Mouse (Mus musculus): Measurements from ENCODE around the gene Iffo2. TPM values are rescaled to one million over a fixed set of nuclear protein-coding genes. Genes with fewer than 3 reads are reported as not detected.

Gene Iffo2
- polyA plus RNA-seq, 1 experiment: not detected

GRCm38 (mm10) chr4:139582903-139583302 is 52.6 kb downstream of the Iffo2 start:
- TF ChIP-seq CTCF (IDR thresholded peaks at IDR 0.05; ENCODE audit: insufficient read depth, low read depth, low read length) (no peak), POLR2A (IDR thresholded peaks at IDR 0.05; ENCODE audit: insufficient read depth, low read depth, low read length) (no peak)

GRCm38 (mm10) chr4:139583629-139584245 is 53.4 kb downstream of the Iffo2 start:
- TF ChIP-seq CTCF (IDR thresholded peaks at IDR 0.05; ENCODE audit: insufficient read depth, low read depth, low read length) (no peak), POLR2A (IDR thresholded peaks at IDR 0.05; ENCODE audit: insufficient read depth, low read depth, low read length) (no peak)
- no peak overlapping the region for H3K4me3 ChIP-seq (ENCODE audit: insufficient read depth, low read depth, low read length)
- H3K4me1 ChIP-seq (ENCODE audit: control insufficient read depth, insufficient read depth, low read length): peaks cover 72% of the 10 kb centered on the region
- H3K27ac ChIP-seq (ENCODE audit: insufficient read depth, low read depth, low read length): no peak overlapping the region
- 75% methylated on average over 11 of the region's 11 CpGs for WGBS

More at GRCm38 (mm10) chr4:139582903-139583302, 52.6 kb downstream of the Iffo2 start:
- Histone ChIP-seq H3K27ac (ENCODE audit: insufficient read depth, low read depth, low read length) (no peak overlapping the region), H3K4me3 (ENCODE audit: insufficient read depth, low read depth, low read length) (no peak overlapping the region), H3K4me1 (ENCODE audit: control insufficient read depth, insufficient read depth, low read length) (peaks cover 74% of the 10 kb centered on the region)
- 64% methylated on average over 3 of the region's 3 CpGs for WGBS

GRCm38 (mm10) chr4:139584704-139585103 is 54.4 kb downstream of the Iffo2 start:
- no peak; the same call in 1 of the 2 replicates for TF ChIP-seq POLR2A (IDR thresholded peaks at IDR 0.05; ENCODE audit: insufficient read depth, low read depth, low read length)
- no peak for TF ChIP-seq CTCF (IDR thresholded peaks at IDR 0.05; ENCODE audit: insufficient read depth, low read depth, low read length)
- Histone ChIP-seq H3K27ac (ENCODE audit: insufficient read depth, low read depth, low read length) (no peak overlapping the region), H3K4me3 (ENCODE audit: insufficient read depth, low read depth, low read length) (no peak overlapping the region), H3K4me1 (ENCODE audit: control insufficient read depth, insufficient read depth, low read length) (peaks cover 64% of the 10 kb centered on the region)
- WGBS: 60% methylated on average over 11 of the region's 11 CpGs

- Histone ChIP-seq H3K4me1 (ENCODE audit: control insufficient read depth, insufficient read depth, low read length) (peaks cover 58% of the 10 kb centered on the region), H3K4me3 (ENCODE audit: insufficient read depth, low read depth, low read length) (no peak overlapping the region), H3K27ac (ENCODE audit: insufficient read depth, low read depth, low read length) (no peak overlapping the region)
- 90% methylated on average over 7 of the region's 7 CpGs for WGBS
- TF ChIP-seq POLR2A (IDR thresholded peaks at IDR 0.05; ENCODE audit: insufficient read depth, low read depth, low read length) (no peak), CTCF (IDR thresholded peaks at IDR 0.05; ENCODE audit: insufficient read depth, low read depth, low read length) (no peak)
These were observed 55.4 kb downstream of the Iffo2 start for GRCm38 (mm10) chr4:139585713-139586112.

- 73% methylated on average over 4 of the region's 4 CpGs for WGBS
- TF ChIP-seq POLR2A (IDR thresholded peaks at IDR 0.05; ENCODE audit: insufficient read depth, low read depth, low read length): no peak
- TF ChIP-seq CTCF (IDR thresholded peaks at IDR 0.05; ENCODE audit: insufficient read depth, low read depth, low read length): no peak
- Histone ChIP-seq H3K4me3 (ENCODE audit: insufficient read depth, low read depth, low read length) (no peak overlapping the region), H3K27ac (ENCODE audit: insufficient read depth, low read depth, low read length) (no peak overlapping the region), H3K4me1 (ENCODE audit: control insufficient read depth, insufficient read depth, low read length) (peaks cover 43% of the 10 kb centered on the region)
These were observed 57.0 kb downstream of the Iffo2 start for GRCm38 (mm10) chr4:139587370-139587769.

GRCm38 (mm10) chr4:139587773-139588172 is 57.4 kb downstream of the Iffo2 start:
- Histone ChIP-seq H3K27ac (ENCODE audit: insufficient read depth, low read depth, low read length) (no peak overlapping the region), H3K4me3 (ENCODE audit: insufficient read depth, low read depth, low read length) (no peak overlapping the region), H3K4me1 (ENCODE audit: control insufficient read depth, insufficient read depth, low read length) (peaks cover 40% of the 10 kb centered on the region)
- TF ChIP-seq CTCF (IDR thresholded peaks at IDR 0.05; ENCODE audit: insufficient read depth, low read depth, low read length) (no peak), POLR2A (IDR thresholded peaks at IDR 0.05; ENCODE audit: insufficient read depth, low read depth, low read length) (no peak)
- 77% methylated on average over 4 of the region's 4 CpGs for WGBS

- WGBS: 60% methylated on average over 5 of the region's 5 CpGs
- TF ChIP-seq CTCF (IDR thresholded peaks at IDR 0.05; ENCODE audit: insufficient read depth, low read depth, low read length) (no peak), POLR2A (IDR thresholded peaks at IDR 0.05; ENCODE audit: insufficient read depth, low read depth, low read length) (no peak)
- Histone ChIP-seq H3K4me1 (ENCODE audit: control insufficient read depth, insufficient read depth, low read length) (peaks cover 28% of the 10 kb centered on the region), H3K27ac (ENCODE audit: insufficient read depth, low read depth, low read length) (no peak overlapping the region), H3K4me3 (ENCODE audit: insufficient read depth, low read depth, low read length) (no peak overlapping the region)
These were observed 59.1 kb downstream of the Iffo2 start for GRCm38 (mm10) chr4:139589351-139590027.

GRCm38 (mm10) chr4:139590446-139590845 is 60.1 kb downstream of the Iffo2 start:
- TF ChIP-seq CTCF (IDR thresholded peaks at IDR 0.05; ENCODE audit: insufficient read depth, low read depth, low read length) (no peak), POLR2A (IDR thresholded peaks at IDR 0.05; ENCODE audit: insufficient read depth, low read depth, low read length) (no peak)
- Histone ChIP-seq H3K27ac (ENCODE audit: insufficient read depth, low read depth, low read length) (no peak overlapping the region), H3K4me1 (ENCODE audit: control insufficient read depth, insufficient read depth, low read length) (peaks cover 23% of the 10 kb centered on the region), H3K4me3 (ENCODE audit: insufficient read depth, low read depth, low read length) (no peak overlapping the region)
- WGBS: 73% methylated on average over 4 of the region's 4 CpGs

- WGBS: 70% methylated on average over 7 of the region's 7 CpGs
- peaks cover 33% of the 10 kb centered on the region for H3K4me1 ChIP-seq (ENCODE audit: control insufficient read depth, insufficient read depth, low read length)
- H3K27ac ChIP-seq (ENCODE audit: insufficient read depth, low read depth, low read length): no peak overlapping the region
- H3K4me3 ChIP-seq (ENCODE audit: insufficient read depth, low read depth, low read length): no peak overlapping the region
- no peak for TF ChIP-seq POLR2A (IDR thresholded peaks at IDR 0.05; ENCODE audit: insufficient read depth, low read depth, low read length)
- TF ChIP-seq CTCF (IDR thresholded peaks at IDR 0.05; ENCODE audit: insufficient read depth, low read depth, low read length): no peak
These were observed 62.5 kb downstream of the Iffo2 start for GRCm38 (mm10) chr4:139592895-139593294.

Data from olfactory bulb, adult 2 months (tissue).